Mouse (Mus musculus) kidney, embryonic 15.5 days (tissue): Measurements from ENCODE around the gene Prkar2a. TPM values are rescaled to one million over a fixed set of nuclear protein-coding genes. Genes with fewer than 3 reads are reported as not detected.

Experiments used
- ATAC-seq: fragments of 200-750 bp; cut with Nextera tagmentation; replicated peaks from 2 replicates; pipeline ENCODE4 v1.8.0; 2017; ENCODE audit warnings: moderate TSS enrichment; ENCODE audit not compliant: low FRiP score
- H3K27ac ChIP-seq: fragments of 300-500 bp; sonication (generic); 2 replicates; pipeline ENCODE4 v1.5.1; 2015; ENCODE audit warnings: mild to moderate bottlenecking, inconsistent platforms
- H3K27me3 ChIP-seq: fragments of 300-500 bp; sonication (generic); 2 replicates; pipeline ENCODE4 v1.6.1; 2015; ENCODE audit warnings: inconsistent platforms
- H3K36me3 ChIP-seq: fragments of 300-500 bp; sonication (generic); 2 replicates; pipeline ENCODE4 v1.6.1; 2015; ENCODE audit warnings: inconsistent platforms
- H3K4me1 ChIP-seq: fragments of 300-500 bp; sonication (generic); 2 replicates; pipeline ENCODE4 v1.6.1; 2015; ENCODE audit warnings: inconsistent platforms
- H3K4me2 ChIP-seq: fragments of 300-500 bp; sonication (generic); 2 replicates; pipeline ENCODE4 v1.6.1; 2015; ENCODE audit warnings: moderate library complexity, mild to moderate bottlenecking, inconsistent platforms
- H3K4me3 ChIP-seq: fragments of 300-500 bp; sonication (generic); replicated peaks from 2 replicates; pipeline ENCODE4 v1.5.1; 2015; ENCODE audit warnings: mild to moderate bottlenecking, inconsistent platforms
- H3K9ac ChIP-seq: fragments of 300-500 bp; sonication (generic); 2 replicates; pipeline ENCODE4 v1.6.1; 2015; ENCODE audit warnings: mild to moderate bottlenecking, inconsistent platforms
- H3K9me3 ChIP-seq: fragments of 300-500 bp; sonication (generic); replicated peaks from 2 replicates; pipeline ENCODE4 v1.6.1; 2016; ENCODE audit warnings: inconsistent platforms
- WGBS: fragments of 180-500 bp; shearing (Covaris S2); methylation state at CpG from one replicate; pipeline ENCODE4 v1.1.7; 2015; ENCODE audit warnings: mixed read lengths; 5-methylcytosine and 5-hydroxymethylcytosine counted together
- polyA plus RNA-seq: library from polyadenylated mRNA; unstranded; fragments of >200 nt; fragmentation: Nextera tagmentation; extraction: Ambion mirVana; gene quantifications from 2 replicates; pipeline ENCODE4 v1.2.1, GENCODE M21; 2015

The Prkar2a gene
- polyA plus RNA-seq, 1 experiment from 2014 or later = 27.6 TPM

DNA sequence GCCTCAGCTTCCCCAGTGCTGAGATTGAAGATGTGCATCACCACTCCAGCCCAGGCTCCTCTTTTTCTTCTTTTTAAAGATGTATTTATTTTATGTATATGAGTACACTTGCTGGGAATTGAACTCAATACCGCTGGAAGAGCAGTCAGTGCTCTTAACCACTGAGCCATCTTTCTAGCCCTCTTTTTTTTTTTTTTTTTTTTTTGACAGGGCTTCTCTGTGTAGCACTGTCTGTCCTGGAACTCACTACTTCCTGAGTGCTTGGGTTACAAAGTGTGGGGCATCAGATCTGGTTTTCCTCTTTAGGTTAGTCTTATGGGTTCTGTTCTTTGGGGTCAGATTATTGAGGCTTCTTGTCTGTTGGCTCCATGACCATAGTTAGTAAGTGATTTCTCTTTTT, 5.4 kb downstream of the Prkar2a start:
- no peak for ATAC-seq
- Histone ChIP-seq H3K9ac (no peak overlapping the region), H3K4me2 (peak overlapping the region; percentile 97; the same call in 1 of the 2 replicates), H3K4me3 (no peak overlapping the region), H3K36me3 (peaks cover 3% of the 10 kb centered on the region; the same call in 1 of the 2 replicates), H3K9me3 (no peaks in the 10 kb centered on the region), H3K27me3 (no peaks in the 10 kb centered on the region), H3K27ac (no peak overlapping the region), H3K4me1 (peaks cover 24% of the 10 kb centered on the region)
- 89% methylated on average over 1 of the region's 1 CpGs for WGBS

DNA sequence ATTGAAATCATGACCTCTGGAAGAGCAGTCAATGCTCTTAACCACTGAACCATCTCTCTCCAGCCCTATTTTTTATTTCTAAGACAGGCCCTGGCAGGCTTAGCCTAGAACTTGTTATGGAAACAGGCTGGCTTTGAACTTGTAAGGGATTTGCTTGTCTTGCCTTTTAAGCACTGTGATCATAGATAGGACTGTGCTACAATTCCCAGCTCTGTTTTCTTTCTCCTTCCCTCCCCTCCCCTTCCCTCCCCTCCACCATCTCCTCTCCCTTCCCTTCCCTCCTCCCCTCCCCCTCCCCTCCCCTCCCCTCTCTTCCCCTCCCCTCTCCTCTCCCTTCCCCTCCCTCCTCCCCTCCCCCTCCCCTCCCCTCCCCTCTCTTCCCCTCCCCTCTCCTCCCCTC, 13.4 kb downstream of the Prkar2a start:
- Histone ChIP-seq H3K9ac (no peak overlapping the region), H3K9me3 (no peaks in the 10 kb centered on the region), H3K36me3 (peaks cover 3% of the 10 kb centered on the region; the same call in 1 of the 2 replicates), H3K4me2 (no peak overlapping the region), H3K4me3 (no peak overlapping the region), H3K4me1 (peaks cover 12% of the 10 kb centered on the region; the same call in 1 of the 2 replicates), H3K27me3 (no peaks in the 10 kb centered on the region), H3K27ac (no peak overlapping the region)
- no peak for ATAC-seq

DNA sequence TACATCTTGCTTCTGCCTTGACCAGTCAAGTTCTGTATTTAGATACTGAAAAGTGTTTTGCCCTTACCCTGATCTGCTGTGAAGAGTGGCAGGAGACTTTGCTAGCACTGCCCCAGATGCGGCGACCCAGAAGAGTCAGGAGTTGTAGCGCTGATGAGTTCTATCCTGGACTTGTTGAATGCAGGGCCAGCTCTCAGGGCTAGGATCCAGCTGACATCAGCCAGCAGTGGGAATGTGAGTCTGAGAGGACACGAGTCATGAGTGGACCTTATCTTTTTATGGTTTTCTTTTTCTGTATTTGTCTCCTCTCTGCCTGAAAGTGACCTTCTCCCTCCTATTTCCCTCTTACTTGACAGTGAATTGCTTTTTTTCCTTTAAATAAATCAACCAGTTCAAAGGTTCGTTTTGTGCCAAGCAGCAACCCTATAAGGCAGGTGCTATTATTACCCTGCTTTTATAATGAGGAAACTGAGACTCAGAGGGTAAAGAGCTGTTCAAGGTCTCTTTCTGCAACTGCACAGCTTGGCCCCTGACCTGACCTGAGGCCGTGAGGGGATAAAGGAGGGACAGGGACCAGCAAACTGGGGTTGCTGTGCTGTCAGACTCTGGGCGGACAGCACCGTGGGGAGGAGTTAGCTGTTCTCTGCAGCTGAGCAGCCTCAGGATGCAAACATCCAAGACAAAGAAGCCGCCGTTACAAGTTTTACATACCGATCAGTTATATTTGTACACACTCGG, 14.4 kb downstream of the Prkar2a start:
- WGBS = 36% methylated on average over 12 of the region's 12 CpGs
- Histone ChIP-seq H3K4me2 (no peak overlapping the region), H3K27me3 (no peaks in the 10 kb centered on the region), H3K4me1 (peaks cover 12% of the 10 kb centered on the region; the same call in 1 of the 2 replicates), H3K9ac (no peak overlapping the region), H3K9me3 (no peaks in the 10 kb centered on the region), H3K4me3 (no peak overlapping the region), H3K36me3 (no peaks in the 10 kb centered on the region), H3K27ac (no peak overlapping the region)
- ATAC-seq = no peak

DNA sequence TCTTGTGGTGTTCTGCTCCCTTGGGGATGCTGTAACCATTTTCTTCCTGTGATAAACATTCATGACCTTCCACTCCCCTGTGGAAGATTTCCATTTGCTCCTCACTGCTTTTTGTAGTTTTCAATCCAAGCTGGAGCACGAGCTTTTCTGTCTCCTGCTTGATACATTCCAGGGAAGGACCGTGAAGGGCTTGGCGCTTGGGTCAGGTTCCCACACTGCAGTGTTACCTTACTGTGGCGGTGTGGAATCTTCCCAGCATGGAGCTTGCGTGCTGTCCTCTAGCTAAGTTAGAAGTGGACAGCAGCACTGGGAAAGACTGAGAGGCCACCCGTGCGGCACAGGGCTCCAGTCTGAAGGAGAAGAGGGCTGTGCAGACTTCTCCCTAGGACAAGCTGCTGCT, 15.5 kb downstream of the Prkar2a start:
- Histone ChIP-seq H3K9ac (no peak overlapping the region), H3K9me3 (no peaks in the 10 kb centered on the region), H3K27ac (peak overlapping the region; percentile 10; the same call in 1 of the 2 replicates), H3K4me2 (no peak overlapping the region), H3K27me3 (no peaks in the 10 kb centered on the region), H3K4me1 (peaks cover 12% of the 10 kb centered on the region; the same call in 1 of the 2 replicates), H3K36me3 (no peaks in the 10 kb centered on the region), H3K4me3 (no peak overlapping the region)
- 0 out of 2 replicates have a peak, but pooled peaks have one; percentile 43 for ATAC-seq
- WGBS = 47% methylated on average over 7 of the region's 7 CpGs

DNA sequence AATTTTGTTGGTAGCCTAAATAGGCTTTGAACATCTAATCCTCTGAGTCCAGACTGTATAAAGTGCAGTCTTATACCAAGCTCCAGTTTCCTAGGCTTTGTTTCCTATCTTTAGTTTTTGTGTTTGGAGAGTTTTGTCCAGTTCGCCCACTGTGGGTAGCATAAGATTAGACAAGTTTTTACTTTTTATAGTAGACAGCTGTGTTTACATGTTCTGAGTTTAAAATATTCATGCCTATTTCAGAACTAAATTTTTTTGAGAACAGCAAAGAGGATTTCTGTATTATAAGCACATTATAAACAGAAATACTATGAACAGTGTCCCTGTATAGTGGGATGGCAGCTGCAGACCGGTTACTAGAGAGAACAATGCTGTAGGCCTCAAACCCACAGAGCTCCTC, 18.1 kb downstream of the Prkar2a start:
- 90% methylated on average over 2 of the region's 2 CpGs for WGBS
- Histone ChIP-seq H3K27ac (no peak overlapping the region), H3K9me3 (no peaks in the 10 kb centered on the region), H3K4me3 (no peak overlapping the region), H3K36me3 (no peaks in the 10 kb centered on the region), H3K4me2 (no peak overlapping the region), H3K9ac (no peak overlapping the region), H3K4me1 (peaks cover 12% of the 10 kb centered on the region; the same call in 1 of the 2 replicates), H3K27me3 (no peaks in the 10 kb centered on the region)
- no peak for ATAC-seq

DNA sequence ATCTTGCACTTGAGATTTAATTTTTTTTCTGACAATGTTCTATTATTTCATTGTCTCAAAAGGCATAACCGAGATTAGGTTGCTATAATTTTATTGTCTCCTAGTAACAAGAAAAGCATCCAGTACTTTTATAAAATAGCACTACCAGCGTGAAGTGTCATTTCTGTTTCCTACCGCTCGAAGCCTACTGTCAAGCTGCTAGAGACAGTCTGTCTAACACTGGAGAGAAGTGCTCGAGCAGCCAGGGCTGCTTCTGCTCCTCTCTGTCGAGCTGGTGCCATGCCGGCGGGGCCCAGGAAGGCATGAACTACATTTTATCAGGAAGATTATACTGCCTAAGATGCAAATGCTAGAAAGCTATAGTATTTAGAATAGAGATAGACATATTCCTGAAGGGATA, 19.7 kb downstream of the Prkar2a start:
- Histone ChIP-seq H3K4me2 (no peak overlapping the region), H3K27ac (no peak overlapping the region), H3K4me3 (no peak overlapping the region), H3K4me1 (peaks cover 8% of the 10 kb centered on the region; the same call in 1 of the 2 replicates), H3K27me3 (no peaks in the 10 kb centered on the region), H3K9me3 (no peaks in the 10 kb centered on the region), H3K9ac (no peak overlapping the region), H3K36me3 (no peaks in the 10 kb centered on the region)
- ATAC-seq = no peak
- WGBS = 91% methylated on average over 8 of the region's 8 CpGs

DNA sequence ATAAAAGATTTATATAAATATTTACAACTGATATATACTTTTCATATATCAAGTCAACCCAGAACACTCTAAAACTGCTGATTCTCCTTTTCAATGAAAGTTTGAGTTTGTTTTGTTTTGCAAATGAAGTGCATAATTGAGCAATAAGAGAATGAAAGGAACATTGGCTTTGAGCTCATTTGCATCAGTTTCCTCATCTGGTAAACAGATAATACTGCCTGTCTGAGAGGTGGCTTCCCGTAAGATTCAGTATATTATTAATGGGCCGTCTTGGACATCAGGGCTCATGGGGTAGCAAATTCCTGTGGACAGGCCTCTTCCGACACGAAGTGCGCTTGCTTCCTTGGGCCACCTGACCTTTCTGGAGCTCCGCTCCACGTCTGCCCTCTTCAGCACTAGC, 21.7 kb downstream of the Prkar2a start:
- H3K4me1 ChIP-seq = no peaks in the 10 kb centered on the region
- no peaks in the 10 kb centered on the region for H3K27me3 ChIP-seq
- H3K4me2 ChIP-seq = no peak overlapping the region
- H3K27ac ChIP-seq = no peak overlapping the region
- no peaks in the 10 kb centered on the region for H3K9me3 ChIP-seq
- no peaks in the 10 kb centered on the region for H3K36me3 ChIP-seq
- no peak overlapping the region for H3K9ac ChIP-seq
- WGBS = 74% methylated on average over 7 of the region's 7 CpGs
- H3K4me3 ChIP-seq = no peak overlapping the region
- no peak for ATAC-seq

DNA sequence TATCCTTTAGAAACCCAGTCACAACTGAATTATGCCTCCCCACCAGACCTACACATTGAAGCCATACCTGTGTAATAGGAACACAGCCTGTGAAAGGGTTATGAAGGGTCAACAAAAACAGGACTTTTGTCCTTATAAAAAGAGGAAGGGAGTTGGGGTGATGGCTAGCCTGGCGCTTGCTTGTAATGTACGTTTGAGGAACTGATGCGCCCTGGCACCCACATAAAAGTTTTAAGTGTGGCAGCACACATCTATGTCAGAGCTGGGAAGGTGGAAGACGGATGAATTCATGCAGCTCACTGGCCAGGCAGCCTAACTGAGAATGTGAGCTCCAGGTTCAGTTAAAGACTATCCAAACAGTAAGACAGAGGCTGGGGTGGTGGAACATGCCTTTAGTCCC, 27.1 kb downstream of the Prkar2a start:
- H3K27ac ChIP-seq = no peak overlapping the region
- H3K4me1 ChIP-seq = no peaks in the 10 kb centered on the region
- no peak overlapping the region for H3K9ac ChIP-seq
- peaks cover 35% of the 10 kb centered on the region for H3K36me3 ChIP-seq
- ATAC-seq = no peak
- H3K4me2 ChIP-seq = no peak overlapping the region
- no peaks in the 10 kb centered on the region for H3K9me3 ChIP-seq
- WGBS = 92% methylated on average over 4 of the region's 4 CpGs
- no peak overlapping the region for H3K4me3 ChIP-seq
- H3K27me3 ChIP-seq = no peaks in the 10 kb centered on the region

DNA sequence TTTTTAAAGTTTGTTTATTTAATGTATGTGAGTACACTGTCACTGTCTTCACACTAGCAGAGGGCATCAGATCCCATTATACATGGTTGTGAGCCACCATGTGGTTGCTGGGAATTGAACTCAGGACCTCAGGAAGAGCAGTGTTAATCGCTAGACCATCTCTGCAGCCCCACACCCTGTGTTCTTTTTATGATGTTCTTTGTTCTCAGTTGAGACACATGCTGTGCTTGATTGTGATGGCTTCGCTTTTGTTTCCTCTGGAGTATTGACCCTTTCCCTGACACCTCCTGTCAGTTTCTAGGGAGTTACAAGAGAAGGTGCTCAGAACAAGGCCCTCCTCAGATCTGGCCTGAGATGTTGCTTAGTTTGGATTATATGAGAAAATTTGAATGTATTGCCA, 34.6 kb downstream of the Prkar2a start:
- Histone ChIP-seq H3K27ac (no peak overlapping the region), H3K27me3 (no peaks in the 10 kb centered on the region), H3K4me3 (no peak overlapping the region), H3K4me1 (no peaks in the 10 kb centered on the region), H3K4me2 (no peak overlapping the region), H3K9me3 (no peaks in the 10 kb centered on the region), H3K36me3 (peaks cover 38% of the 10 kb centered on the region), H3K9ac (no peak overlapping the region)
- WGBS = 54% methylated on average over 2 of the region's 2 CpGs
- ATAC-seq = no peak

DNA sequence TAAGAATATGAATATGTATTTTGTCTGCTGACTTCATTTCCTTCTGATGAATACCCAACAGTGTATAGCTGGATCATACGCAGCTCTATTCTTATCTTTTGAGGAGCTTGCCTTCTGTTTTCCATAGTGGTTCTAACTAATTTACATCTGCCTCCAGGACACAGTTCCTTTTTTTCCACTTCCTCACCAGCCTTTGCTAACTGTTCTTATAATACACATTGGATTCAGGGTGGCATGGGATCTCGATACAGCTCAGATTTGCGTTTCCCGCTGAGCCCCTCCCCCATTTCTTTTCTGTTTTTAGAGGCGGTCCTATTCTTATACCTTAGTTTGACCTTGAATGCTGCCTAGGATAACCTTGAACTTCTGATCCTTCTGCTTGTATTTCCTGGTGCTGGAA, 37.0 kb downstream of the Prkar2a start:
- peaks cover 28% of the 10 kb centered on the region; the same call in 1 of the 2 replicates for H3K36me3 ChIP-seq
- no peak for ATAC-seq
- no peaks in the 10 kb centered on the region for H3K9me3 ChIP-seq

DNA sequence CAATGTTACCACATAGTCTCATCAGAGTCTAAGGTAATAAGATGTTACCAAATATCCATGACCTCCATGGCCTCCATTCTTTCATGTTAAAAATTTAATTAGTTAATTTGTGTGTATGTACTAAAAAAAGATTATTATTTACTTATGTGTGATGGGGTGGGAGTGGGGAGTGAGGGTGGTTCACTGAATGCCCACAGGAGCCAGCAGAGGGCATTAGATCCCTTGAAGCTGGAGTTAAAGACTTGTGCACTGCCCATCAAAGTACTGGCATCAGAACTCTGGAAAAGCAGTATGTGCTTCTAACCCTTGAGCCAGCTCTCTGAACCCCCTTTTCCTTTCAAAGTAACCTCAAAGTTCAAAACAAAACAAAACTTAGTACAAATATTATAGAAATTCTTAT, 39.9 kb downstream of the Prkar2a start:
- H3K27ac ChIP-seq = no peak overlapping the region
- peaks cover 22% of the 10 kb centered on the region for H3K36me3 ChIP-seq
- H3K27me3 ChIP-seq = no peaks in the 10 kb centered on the region
- no peak for ATAC-seq
- H3K9ac ChIP-seq = no peak overlapping the region
- no peaks in the 10 kb centered on the region for H3K4me1 ChIP-seq
- no peak overlapping the region for H3K4me2 ChIP-seq
- no peak overlapping the region for H3K4me3 ChIP-seq
- H3K9me3 ChIP-seq = no peaks in the 10 kb centered on the region

More for the DNA sequence above, 37.0 kb downstream of the Prkar2a start:
- Histone ChIP-seq H3K27me3 (no peaks in the 10 kb centered on the region), H3K4me3 (no peak overlapping the region), H3K4me1 (no peaks in the 10 kb centered on the region), H3K9ac (no peak overlapping the region), H3K4me2 (no peak overlapping the region), H3K27ac (no peak overlapping the region)
- WGBS = 92% methylated on average over 5 of the region's 5 CpGs

DNA sequence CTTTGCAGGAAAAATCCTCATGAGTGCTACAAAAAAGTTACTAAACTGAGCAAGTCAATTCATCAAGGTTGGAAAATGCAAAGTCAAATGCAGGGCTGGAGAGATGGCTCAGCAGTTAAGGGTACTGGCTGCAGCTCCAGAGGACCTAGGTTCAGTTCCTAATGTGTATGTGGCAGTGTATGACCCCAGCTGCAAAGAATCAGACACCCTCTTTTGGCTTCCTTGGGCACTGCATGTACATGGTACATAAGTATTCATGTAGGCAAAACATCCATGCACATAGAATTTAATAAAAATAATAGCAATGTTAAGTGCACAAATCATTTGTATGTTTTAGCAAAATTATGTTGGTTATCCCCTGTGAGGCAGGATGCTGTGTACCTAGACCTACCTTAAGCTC, 43.3 kb downstream of the Prkar2a start:
- Histone ChIP-seq H3K4me3 (no peak overlapping the region), H3K36me3 (peaks cover 38% of the 10 kb centered on the region)

DNA sequence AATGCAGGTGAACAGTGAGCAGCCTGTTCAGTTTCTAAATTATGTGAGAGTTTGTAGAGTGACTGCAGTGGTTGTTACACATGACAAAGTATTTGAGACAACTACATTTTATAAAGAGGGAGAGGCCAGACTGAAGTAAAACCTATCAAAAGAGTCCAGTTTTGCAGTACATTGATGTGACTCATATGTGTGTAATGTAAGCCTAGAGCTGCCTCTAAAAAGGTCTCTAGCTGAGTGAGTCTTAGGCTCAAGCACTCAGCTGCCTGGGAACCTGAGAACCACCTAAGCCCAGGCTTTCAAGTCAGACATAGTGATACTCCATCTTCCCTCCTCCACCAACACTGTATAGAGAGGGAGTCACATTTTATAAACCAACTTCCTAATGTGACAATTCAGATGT, 45.5 kb downstream of the Prkar2a start:
- no peak overlapping the region for H3K27ac ChIP-seq
- no peak overlapping the region for H3K4me3 ChIP-seq
- no peak for ATAC-seq
- H3K27me3 ChIP-seq = no peaks in the 10 kb centered on the region
- H3K9me3 ChIP-seq = no peaks in the 10 kb centered on the region
- H3K4me2 ChIP-seq = no peak overlapping the region
- peaks cover 34% of the 10 kb centered on the region for H3K36me3 ChIP-seq
- H3K9ac ChIP-seq = no peak overlapping the region
- H3K4me1 ChIP-seq = no peaks in the 10 kb centered on the region

More for the DNA sequence above, 43.3 kb downstream of the Prkar2a start:
- no peaks in the 10 kb centered on the region for H3K27me3 ChIP-seq
- H3K9ac ChIP-seq = no peak overlapping the region
- no peaks in the 10 kb centered on the region for H3K4me1 ChIP-seq
- H3K4me2 ChIP-seq = no peak overlapping the region
- H3K27ac ChIP-seq = no peak overlapping the region
- no peak for ATAC-seq
- H3K9me3 ChIP-seq = no peaks in the 10 kb centered on the region
